Mouse (Mus musculus) layer of hippocampus, postnatal 10 days (tissue): ENCODE measurements around the gene Gal3st1. TPM values are rescaled to one million over a fixed set of nuclear protein-coding genes. Genes with fewer than 3 reads are reported as not detected.

Experiments used
- DNase-seq, 2 experiments: peaks; one replicate each; pipeline ENCODE4 v3.0.0; 2021; ENCODE audit warnings: low spot score in 2 of 2
- total RNA-seq, 2 experiments: library from RNA; stranded (reverse); gene quantifications; 2 replicates each; pipeline ENCODE4 v1.2.3; 2021

The Gal3st1 gene
- total RNA-seq, 2 experiments from 2014 or later, result 8.9 to 10.2 TPM

DNA sequence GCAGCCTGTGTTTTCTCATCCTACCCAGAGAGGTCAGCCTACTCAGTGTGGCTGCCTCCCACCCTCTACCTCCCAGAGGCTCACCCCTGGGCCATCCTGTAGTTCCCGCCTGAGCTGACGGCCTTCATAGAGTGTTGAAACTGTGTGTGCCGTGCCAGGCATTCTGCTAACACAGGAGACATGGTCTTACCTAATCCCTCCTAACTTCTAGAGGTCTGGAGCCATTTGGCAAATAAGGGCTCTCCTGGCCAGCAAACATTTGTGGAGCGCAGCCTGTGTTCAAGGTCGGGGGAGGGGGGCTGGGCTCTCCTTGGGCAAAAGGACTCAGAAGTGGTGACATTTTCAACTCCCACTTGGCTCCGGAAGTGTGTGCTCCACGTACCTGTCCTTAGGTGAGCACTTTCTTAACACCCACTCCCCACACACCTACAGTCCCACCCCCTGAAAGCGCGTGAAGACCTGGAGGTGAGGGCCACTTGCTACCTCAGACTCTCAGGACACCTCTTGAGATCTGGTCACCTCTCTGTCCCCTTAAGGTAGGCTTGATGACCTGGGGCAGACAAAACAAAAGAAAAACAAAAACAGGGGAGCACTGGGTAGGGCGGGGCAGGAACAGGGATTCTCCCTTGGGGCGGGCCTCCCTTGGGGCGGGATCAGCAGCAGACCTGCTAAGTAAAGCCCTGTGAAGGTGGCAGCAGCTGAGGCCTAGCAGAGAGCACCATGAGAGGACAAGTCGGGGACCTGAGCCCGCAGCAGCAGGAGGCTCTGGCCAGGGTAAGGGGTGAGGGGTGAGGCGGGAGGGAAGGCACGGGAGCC is 47.9 kb downstream of the Gal3st1 start, which contains the start of gene Sec14l4:
Gene Sec14l4 (plus strand): TSS at position 337 of the 816 bp plus-strand sequence.
- DNase-seq, result no peak

DNA sequence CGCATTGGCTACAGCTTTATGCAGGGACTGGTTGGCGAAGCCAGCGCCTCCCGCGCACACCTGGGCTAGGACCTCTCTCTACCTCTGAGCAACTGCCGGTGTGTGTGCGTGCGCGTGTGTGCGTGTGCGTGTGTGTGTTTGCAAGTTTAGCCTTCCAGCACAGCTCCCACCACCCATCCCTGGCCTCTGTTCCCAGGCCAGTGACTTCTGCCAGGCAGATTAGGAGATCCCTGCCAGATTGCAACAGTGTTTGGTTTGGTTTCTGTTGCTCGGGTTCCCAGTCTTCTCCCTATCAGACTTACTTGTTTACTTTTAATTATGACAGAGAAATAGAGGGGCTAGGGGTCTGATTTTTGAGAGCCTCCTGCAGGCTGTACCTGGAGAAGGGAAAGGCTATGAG is 48.5 kb downstream of the Gal3st1 start:
- DNase-seq, result no peak

DNA sequence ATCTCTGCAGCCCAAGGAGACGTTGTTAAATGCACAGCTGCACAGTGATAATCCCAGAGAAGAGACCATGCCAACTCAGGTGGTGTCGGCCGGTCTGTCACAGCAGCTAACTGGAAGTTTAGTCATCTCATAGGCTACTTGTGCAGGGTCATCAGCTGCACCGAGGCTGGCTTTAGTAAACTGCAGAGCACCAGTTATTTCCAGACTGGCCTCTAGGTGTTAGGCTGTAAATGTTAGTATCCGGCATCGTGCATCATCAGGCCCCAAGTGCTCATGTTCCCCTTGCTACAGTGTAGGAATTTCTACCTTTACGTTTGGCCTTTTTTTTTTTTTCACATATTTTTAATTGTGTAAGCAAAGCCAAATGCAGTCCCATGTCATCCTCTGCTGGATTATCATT is 50.0 kb downstream of the Gal3st1 start:
- no peak for DNase-seq

GRCm38 (mm10) chr11:4034169-4034568 is 50.7 kb downstream of the Gal3st1 start:
- DNase-seq, result no peak

GRCm38 (mm10) chr11:4035116-4035892 is 51.9 kb downstream of the Gal3st1 start:
- DNase-seq, result no peak

GRCm38 (mm10) chr11:4035916-4036315 is 52.5 kb downstream of the Gal3st1 start:
- no peak for DNase-seq

GRCm38 (mm10) chr11:4036365-4037084 is 53.1 kb downstream of the Gal3st1 start:
- DNase-seq, result no peak

DNA sequence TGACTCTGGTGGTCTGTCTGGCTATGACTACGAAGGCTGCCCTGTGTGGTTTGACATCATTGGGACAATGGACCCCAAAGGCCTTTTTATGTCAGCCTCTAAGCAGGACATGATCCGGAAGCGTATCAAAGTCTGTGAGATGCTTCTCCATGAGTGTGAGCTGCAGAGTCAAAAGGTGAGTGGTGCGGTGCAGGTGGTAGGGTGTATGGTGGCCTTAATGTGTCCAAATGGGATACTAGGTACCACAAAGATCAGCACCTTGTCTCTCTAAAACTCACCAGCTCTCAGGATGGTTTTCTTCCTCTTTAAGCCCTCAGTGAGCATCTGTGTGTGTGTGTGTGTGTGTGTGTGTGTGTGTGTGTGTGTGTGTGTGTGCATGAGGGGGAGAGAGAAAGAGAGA is 56.5 kb downstream of the Gal3st1 start:
- no peak for DNase-seq

- DNase-seq, result no peak
These were observed 57.7 kb downstream of the Gal3st1 start for GRCm38 (mm10) chr11:4041123-4041625.

DNA sequence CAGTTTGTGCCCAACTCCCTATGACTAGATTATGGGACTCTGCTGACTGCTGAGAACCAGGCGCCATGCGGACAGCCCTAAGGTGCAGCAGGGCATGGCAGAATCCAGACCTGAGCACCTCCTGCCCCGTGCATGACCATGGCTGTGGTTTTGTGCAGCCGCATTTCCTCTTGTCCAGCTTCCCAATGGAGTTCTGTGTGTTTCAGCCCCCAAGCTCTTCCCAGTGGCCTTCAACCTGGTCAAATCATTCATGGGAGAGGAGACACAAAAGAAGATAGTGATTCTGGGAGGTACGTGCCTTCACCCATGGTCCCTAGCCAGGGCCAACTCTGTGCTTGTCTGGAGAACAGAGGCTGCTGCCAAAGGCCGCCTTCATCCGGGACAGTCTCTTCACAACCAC is 59.6 kb downstream of the Gal3st1 start:
- no peak for DNase-seq

DNA sequence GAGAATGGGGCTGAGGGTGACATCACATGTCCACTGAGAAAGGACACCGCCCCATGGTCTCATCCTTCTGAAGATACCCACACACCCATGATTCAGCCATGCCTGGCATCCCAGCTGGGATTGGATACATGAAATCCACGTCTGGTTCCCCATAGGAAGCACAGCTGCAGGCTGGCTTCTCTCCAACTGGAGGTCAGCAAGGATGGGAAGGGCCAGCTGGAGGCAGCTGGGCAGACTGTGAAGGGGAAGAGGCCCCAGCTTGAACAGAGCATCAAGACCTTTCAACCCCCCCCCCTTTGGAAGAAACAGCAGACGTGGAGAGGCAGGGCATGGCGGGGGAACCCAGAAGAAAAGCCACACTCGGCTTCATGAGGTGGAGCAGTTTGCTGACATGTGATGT is 63.1 kb downstream of the Gal3st1 start:
- no peak for DNase-seq

DNA sequence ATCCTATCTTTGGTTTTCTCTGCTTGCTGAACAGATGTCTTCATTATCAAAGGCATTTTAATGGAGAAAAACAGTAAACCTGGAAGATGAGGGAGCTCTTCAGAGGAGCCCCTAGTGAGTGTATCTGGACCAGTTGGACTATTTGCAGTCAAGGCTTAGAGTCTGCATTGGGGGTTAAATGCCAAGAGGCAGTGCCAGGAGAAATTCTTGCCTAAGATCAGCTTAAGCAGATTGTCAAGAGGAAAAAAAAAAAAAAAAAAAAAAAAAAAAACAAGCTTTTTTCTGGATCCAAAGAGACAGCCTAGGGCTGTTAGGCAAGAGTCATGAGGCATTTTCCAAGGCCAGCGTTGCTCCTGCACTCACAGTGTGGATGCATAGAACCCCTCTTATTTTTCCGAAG is 64.3 kb downstream of the Gal3st1 start:
- no peak for DNase-seq

DNA sequence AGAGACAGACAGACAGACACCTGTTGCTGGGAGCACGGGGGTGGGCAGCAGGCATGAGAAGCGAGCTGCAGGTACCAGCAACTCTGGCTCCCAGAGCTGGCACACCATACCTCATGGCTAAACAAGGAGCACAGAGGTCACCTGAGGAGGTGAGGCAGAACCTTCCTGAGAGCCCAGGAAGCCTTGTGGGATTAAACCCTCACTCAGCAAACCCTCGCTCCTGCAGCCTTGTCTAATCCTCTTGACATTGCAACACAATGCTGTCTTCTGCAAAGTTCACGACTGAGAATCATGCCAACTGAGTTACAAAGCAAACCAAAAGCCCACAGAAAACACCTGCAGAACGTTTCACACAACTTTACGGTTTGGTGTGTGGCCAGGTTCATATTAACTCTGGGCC is 65.0 kb downstream of the Gal3st1 start:
- no peak for DNase-seq

Other genes starting within 250 kb of the Gal3st1 start
- 10 to 100 TPM; 84.0 to 87.2 TPM for gene Osbp2, start 119.7 kb upstream of the Gal3st1 start, total RNA-seq
- under 1 TPM; 0.62 to 0.69 TPM for gene 4921536K21Rik, start 88.5 kb upstream of the Gal3st1 start, total RNA-seq
- gene Dusp18, start 88.4 kb upstream of the Gal3st1 start, total RNA-seq, result 10 to 100 TPM; 19.8 to 22.6 TPM
- 10 to 100 TPM; 21.8 to 22.2 TPM for gene Slc35e4, start 69.0 kb upstream of the Gal3st1 start, total RNA-seq
- gene Tcn2, start 51.5 kb upstream of the Gal3st1 start, total RNA-seq, result 10 to 100 TPM; 13.2 to 16.2 TPM
- gene Pes1, start 19.7 kb upstream of the Gal3st1 start, total RNA-seq, result 10 to 100 TPM; 37.1 to 51.0 TPM
- gene 4930556J24Rik, start 6.9 kb upstream of the Gal3st1 start, total RNA-seq, result not detected
- 1 to 10 TPM in 1 of 2 experiments, under 1 TPM in 1; 0.38 to 1.1 TPM for gene Sec14l4, start 47.8 kb downstream of the Gal3st1 start, total RNA-seq
- 1 to 10 TPM; 3.7 to 4.5 TPM for gene Sec14l3, start 81.2 kb downstream of the Gal3st1 start, total RNA-seq
- 10 to 100 TPM; 62.5 to 66.0 TPM for gene Mtfp1, start 111.8 kb downstream of the Gal3st1 start, total RNA-seq
- gene Sec14l2, start 139.8 kb downstream of the Gal3st1 start, total RNA-seq, result 10 to 100 TPM; 24.3 to 26.8 TPM
- 10 to 100 TPM; 47.7 to 49.4 TPM for gene Rnf215, start 151.6 kb downstream of the Gal3st1 start, total RNA-seq
- gene Ccdc157, start 176.7 kb downstream of the Gal3st1 start, total RNA-seq, result 10 to 100 TPM; 13.4 to 14.6 TPM
- 10 to 100 TPM; 61.1 to 72.9 TPM for gene Sf3a1, start 176.7 kb downstream of the Gal3st1 start, total RNA-seq
- gene Tbc1d10a, start 203.2 kb downstream of the Gal3st1 start, total RNA-seq, result 10 to 100 TPM; 28.4 to 31.1 TPM
- 1 to 10 TPM; 4.0 to 5.5 TPM for gene Castor1, start 234.6 kb downstream of the Gal3st1 start, total RNA-seq